Mouse (Mus musculus) v-Abl transformed pro-B cells (cell line): Measurements from ENCODE around the gene Tardbp.

Experiments
- in situ Hi-C, 2 experiments: fragments of 400-800 bp; cut with MboI; formaldehyde crosslinking; loops; one replicate each; pipeline ENCODE4 v1.15.1; 2025; ENCODE audit not compliant: unreplicated experiment in 2 of 2

Gene Tardbp

DNA sequence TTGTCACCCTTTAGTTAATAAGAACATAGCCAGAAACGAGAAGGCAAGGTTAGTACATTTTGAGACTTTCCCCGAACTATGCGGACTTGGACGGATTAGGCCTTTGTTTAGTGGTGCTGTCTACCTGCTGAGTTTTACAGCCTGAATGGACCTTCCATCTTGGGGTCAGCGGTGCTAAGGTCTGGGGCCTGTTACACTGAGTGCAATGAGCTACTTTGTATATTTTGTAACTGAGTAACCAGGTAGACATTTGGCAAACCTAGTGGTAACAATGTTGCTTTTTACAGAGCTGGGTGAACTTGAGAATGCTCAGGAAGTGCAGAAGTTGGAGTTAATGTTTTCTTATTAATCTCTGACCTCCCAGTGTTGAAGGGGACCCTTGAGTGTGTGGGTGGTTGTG is 14.3 kb upstream of the Tardbp start:
- in situ Hi-C loops, result no loop called here

DNA sequence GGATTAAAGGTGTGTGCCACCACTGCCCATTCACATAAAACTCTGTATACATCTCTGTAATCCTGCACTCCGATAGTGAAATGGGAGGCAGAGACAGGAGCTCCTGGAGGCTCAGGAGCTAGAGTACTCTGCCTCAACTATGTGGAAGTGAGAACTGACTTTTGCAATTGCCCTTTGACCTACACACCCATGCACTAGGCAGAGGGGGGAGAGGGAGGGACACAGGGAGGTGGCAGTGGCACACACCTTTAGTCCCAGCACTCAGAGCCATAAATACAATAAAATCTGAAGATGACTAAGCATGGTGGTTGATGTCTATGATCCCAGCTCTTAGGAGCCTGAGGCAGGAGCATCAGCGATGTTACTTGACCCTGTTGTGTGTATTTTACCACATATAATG is 12.6 kb upstream of the Tardbp start:
- in situ Hi-C loops, result no loop called here

- in situ Hi-C loops, result no loop called here
These were observed 11.5 kb upstream of the Tardbp start for GRCm38 (mm10) chr4:148638302-148638701.

- in situ Hi-C loops, result no loop called here
These were observed 8.5 kb upstream of the Tardbp start for GRCm38 (mm10) chr4:148635309-148635708.

- in situ Hi-C loops, result no loop called here
These were observed 6.7 kb upstream of the Tardbp start for GRCm38 (mm10) chr4:148633395-148634061.

GRCm38 (mm10) chr4:148632013-148632692 is 5.3 kb upstream of the Tardbp start:
- in situ Hi-C loops, result no loop called here

- in situ Hi-C loops, result no loop called here
These were observed 427 bp upstream of the Tardbp start for GRCm38 (mm10) chr4:148627246-148627645.

DNA sequence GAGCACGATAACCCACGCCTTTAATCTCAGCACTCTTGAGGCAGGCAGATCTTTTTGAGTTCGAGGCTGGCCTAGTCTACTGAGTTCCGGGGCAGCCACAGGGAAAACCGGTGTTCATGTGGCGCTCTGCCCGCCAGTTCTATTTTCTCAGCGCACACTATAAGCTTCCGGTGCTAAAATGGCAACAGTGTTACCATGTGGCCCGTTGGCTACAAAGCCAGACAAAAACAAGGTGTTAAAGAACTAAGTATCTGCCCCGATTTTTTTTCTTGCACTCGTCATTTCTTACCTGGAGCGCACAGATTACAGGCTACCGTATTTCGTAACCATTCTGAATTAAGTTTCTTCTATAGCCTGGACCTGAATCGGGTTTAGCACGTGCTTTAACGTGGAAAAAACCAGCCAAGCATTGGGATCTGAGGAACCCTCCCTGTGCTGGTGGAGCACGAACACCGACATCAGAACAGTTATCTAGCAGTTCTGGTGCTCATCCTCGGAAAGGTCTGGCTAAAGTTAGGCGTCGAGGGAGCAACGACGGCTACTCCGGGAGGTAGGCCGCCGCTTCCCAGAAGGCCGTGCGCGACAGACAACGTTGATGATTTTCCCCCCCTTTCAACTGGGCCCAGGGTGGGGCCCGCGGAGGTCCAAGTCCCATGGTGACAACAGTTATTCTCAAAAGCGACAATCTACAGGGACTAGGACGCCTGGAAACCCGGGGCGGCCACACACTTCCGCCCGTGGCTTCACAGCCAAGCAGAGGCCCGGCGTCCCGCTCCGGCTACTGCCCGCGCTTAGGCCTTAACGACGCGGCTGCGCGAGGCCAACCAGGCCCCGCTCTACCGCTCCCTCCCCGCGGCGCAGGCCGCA is 830 bp downstream of the Tardbp start:
- in situ Hi-C loops, result no loop called here

- in situ Hi-C loops, result no loop called here
These were observed 1.8 kb downstream of the Tardbp start for GRCm38 (mm10) chr4:148625010-148625409.

DNA sequence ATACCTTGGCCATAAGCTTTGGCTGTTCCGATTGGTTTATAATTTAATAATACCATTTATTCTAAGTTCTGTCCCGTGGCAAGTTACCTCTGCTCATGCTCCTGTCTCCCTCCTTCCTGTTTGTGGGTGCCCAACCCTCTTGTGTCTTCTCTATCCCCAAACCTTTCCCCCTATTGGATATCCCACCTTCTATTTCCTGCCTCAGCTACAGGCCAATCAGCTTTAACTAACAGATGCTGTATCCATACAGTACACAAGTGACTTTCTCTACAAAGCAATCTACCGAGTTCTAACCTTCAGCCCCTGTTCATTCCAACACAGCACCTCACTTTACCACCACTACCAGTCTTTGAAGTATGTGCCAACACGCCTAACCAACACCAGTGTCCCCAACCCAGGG is 3.2 kb downstream of the Tardbp start:
- in situ Hi-C loops, result loop anchor here in 1 of 2 experiments (5.0 to 25.0 kb wide), 2 partner anchors 76 to 136 kb away; no protein-coding TSS in a partner anchor

GRCm38 (mm10) chr4:148622485-148622884 is 4.3 kb downstream of the Tardbp start:
- in situ Hi-C loops, result loop anchor here in 1 of 2 experiments (5.0 to 25.0 kb wide), 2 partner anchors 75 to 135 kb away; no protein-coding TSS in a partner anchor

DNA sequence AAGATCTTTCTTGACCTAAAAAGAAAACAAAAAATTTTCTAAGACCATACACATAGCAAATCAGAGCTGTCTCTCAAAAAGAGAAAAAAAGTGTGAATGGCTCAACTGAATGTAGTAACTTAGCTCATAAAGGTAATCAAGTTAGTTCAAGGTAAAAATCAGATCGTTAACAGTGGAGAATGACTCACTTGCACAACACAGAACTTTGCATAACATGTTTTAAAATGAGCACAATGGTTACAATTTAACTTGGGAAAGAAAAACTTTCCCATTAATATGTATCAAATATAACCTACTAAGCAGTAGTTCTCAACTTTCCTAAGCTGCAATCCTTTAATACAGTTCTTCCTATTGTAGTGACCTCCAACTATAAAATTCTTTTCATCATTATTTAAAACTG is 6.1 kb downstream of the Tardbp start:
- in situ Hi-C loops, result loop anchor here in 1 of 2 experiments (5.0 to 25.0 kb wide), 2 partner anchors 73 to 133 kb away; no protein-coding TSS in a partner anchor

GRCm38 (mm10) chr4:148619805-148620204 is 7.0 kb downstream of the Tardbp start:
- in situ Hi-C loops, result loop anchor here (5.0 to 25.0 kb wide), 3 partner anchors 73 to 135 kb away; no protein-coding TSS in a partner anchor

DNA sequence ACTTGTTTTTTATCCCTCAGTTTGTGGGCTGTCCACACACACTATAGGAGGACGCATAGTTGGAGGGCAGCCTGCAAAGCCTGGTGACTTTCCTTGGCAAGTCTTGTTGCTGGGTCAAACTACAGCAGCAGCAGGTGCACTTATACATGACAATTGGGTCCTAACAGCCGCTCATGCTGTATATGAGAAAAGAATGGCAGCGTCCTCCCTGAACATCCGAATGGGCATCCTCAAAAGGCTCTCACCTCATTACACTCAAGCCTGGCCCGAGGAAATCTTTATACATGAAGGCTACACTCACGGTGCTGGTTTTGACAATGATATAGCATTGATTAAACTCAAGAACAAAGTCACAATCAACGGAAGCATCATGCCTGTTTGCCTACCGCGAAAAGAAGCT is 13.1 kb downstream of the Tardbp start:
- in situ Hi-C loops, result loop anchor here (10.0 to 25.0 kb wide), 2 partner anchors 126 to 129 kb away; no protein-coding TSS in a partner anchor

DNA sequence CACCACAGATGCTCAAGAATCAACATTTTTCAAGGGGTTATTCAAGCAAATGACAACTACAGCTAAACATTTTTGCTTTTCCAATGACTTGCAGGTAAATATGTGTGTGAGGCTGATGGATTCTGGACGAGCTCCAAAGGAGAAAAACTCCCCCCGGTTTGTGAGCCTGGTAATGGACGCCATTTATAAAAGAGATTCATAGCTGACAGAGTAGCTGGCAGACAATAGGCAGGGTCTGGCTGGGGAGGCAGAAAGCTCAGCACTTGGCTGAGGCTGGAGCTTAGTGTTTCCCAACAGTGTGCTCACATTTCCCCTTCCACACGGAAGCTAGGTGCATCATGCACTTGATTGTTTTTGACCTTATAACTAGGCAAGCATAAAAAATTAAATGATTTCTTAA is 14.3 kb downstream of the Tardbp start:
- in situ Hi-C loops, result loop anchor here (10.0 to 25.0 kb wide), 2 partner anchors 125 to 128 kb away; no protein-coding TSS in a partner anchor

GRCm38 (mm10) chr4:148610631-148611364 is 16.0 kb downstream of the Tardbp start:
- in situ Hi-C loops, result loop anchor here (10.0 to 25.0 kb wide), 2 partner anchors 123 to 126 kb away; no protein-coding TSS in a partner anchor

DNA sequence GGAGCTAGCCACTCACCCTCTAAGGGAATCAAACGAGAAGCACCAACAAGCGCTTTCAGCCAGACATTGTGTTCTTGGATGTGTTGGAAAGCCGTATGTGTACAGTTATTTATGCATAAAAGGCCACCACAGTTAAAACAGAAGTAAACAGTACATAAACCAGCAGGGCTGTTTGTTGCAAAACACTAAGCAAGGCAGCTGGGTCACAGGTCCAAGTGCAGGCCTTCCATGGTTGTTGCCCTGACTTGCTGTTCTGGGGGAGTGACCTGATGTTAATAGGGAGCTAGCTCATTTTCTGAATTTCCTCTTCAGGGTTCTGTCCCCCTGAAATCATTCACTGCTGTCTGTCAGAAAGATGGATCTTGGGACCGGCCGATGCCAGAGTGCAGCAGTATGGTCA is 17.0 kb downstream of the Tardbp start:
- in situ Hi-C loops, result loop anchor here (5.0 to 25.0 kb wide), 7 partner anchors 38 to 655 kb away; partner anchors contain the start of gene Exosc10 (in 1 of the 2)

DNA sequence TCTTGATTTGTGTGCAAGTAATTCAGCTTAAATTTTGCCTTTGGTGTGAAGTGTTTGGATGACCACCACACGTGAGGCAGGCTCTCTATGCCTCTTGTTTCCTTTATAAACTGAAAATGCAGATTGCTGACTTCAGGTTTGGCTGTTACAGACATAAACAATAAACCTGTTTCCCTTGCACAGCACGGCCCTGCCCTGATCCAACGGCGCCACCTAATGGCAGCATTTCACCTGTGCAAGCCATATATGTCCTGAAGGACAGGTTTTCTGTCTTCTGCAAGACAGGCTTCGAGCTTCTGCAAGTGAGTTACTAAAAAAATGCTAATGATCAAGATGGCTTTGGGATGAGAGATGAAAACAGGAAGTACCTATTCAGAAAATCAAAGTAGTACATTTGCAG is 19.1 kb downstream of the Tardbp start:
- in situ Hi-C loops, result loop anchor here (5.0 to 25.0 kb wide), 6 partner anchors 35 to 653 kb away; partner anchors contain the start of gene Exosc10 (in 1 of the 2)

DNA sequence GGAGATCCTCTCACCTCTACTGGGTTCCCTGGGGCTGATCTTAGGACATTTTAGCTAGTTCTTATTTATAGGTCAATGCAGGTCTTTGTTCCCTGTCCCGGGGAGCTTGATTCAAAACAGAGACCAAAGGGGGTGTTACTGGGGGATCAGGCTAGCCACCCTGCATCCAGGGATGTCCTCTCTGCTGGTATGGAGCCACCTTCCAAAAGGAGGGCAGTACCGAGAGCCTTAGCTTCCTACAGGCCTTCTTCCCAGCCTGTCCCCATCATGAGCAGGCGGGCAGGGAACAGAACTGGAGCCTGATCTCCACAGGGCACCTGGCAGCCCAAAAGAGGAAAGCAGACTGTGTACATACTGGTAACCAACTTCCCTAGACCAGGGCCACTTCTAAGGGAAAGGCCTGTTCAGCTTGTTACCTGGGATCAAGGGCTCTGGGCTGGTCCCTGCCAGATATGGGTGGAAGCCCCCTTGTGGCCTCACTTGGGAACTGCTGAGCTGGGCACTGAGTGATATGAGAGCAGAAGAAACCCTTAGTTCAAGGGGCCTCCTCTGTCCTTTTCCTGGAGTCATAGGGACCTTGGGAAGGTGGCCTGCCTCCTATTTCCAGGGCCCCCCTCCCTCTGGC is 22.2 kb downstream of the Tardbp start:
- in situ Hi-C loops, result loop anchor here (5.0 to 25.0 kb wide), 7 partner anchors 32 to 650 kb away; partner anchors contain the start of gene Exosc10 (in 1 of the 2)
